Mouse (Mus musculus) liver, embryonic 14.5 days (tissue): ENCODE data around the gene Mef2c. TPM values are rescaled to one million over a fixed set of nuclear protein-coding genes. Genes with fewer than 3 reads are reported as not detected.
A peak's percentile ranks its signal among the peaks of the same experiment; 100 is the strongest.

ENCODE experiments used
- ATAC-seq: fragments of 200-750 bp; cut with Nextera tagmentation; 2 replicates; pipeline ENCODE4 v1.8.0; 2017; ENCODE audit warnings: moderate number of reproducible peaks, mild to moderate bottlenecking, moderate library complexity; ENCODE audit not compliant: insufficient read depth
- DNase-seq, 3 experiments: peaks; one replicate each; pipeline ENCODE4 v3.0.0-alpha.2; 2012 to 2013; ENCODE audit warnings: low read depth in 3 of 3, low spot score in 3 of 3
- H3K27ac ChIP-seq: fragments of 300-500 bp; sonication (generic); 2 replicates; pipeline ENCODE4 v1.5.1; 2014; ENCODE audit warnings: moderate library complexity, mild to moderate bottlenecking, control low read depth, inconsistent platforms
- H3K27me3 ChIP-seq: fragments of 300-500 bp; sonication (generic); 2 replicates; pipeline ENCODE4 v1.6.1; 2014; ENCODE audit warnings: mild to moderate bottlenecking, low read length, moderate library complexity; ENCODE audit not compliant: control insufficient read depth, insufficient read depth
- H3K36me3 ChIP-seq: fragments of 300-500 bp; sonication (generic); replicated peaks from 2 replicates; pipeline ENCODE4 v1.6.1; 2014; ENCODE audit warnings: low read depth; ENCODE audit not compliant: control insufficient read depth, insufficient read depth
- H3K4me1 ChIP-seq, 2 experiments: fragments of 200-500 bp in 1 of 2; fragments of 300-500 bp in 1 of 2; sonication (generic) in 1 of 2; replicated peaks; 2 replicates each; pipeline ENCODE4 v1.6.1; 2012 to 2014; ENCODE audit warnings: antibody characterized with exemption in 1 of 2, inconsistent platforms in 1 of 2, low read length in 1 of 2; ENCODE audit not compliant: control insufficient read depth in 2 of 2, insufficient read depth in 2 of 2
- H3K4me2 ChIP-seq: fragments of 300-500 bp; sonication (generic); 2 replicates; pipeline ENCODE4 v1.6.1; 2014; ENCODE audit warnings: low read depth, mild to moderate bottlenecking, control low read depth, moderate library complexity
- H3K4me3 ChIP-seq, 2 experiments: fragments of 200-500 bp in 1 of 2; fragments of 300-500 bp in 1 of 2; sonication (generic) in 1 of 2; 2 replicates each; pipeline ENCODE4 v1.5.1; 2012 to 2014; ENCODE audit warnings: low read depth in 2 of 2, low read length in 2 of 2, mild to moderate bottlenecking in 2 of 2, control low read depth in 1 of 2, inconsistent platforms in 1 of 2, moderate library complexity in 1 of 2; ENCODE audit not compliant: insufficient read depth in 1 of 2
- H3K9ac ChIP-seq: fragments of 300-500 bp; sonication (generic); replicated peaks from 2 replicates; pipeline ENCODE4 v1.6.1; 2014; ENCODE audit warnings: mild to moderate bottlenecking, control low read depth, moderate library complexity
- H3K9me3 ChIP-seq: fragments of 300-500 bp; sonication (generic); 2 replicates; pipeline ENCODE4 v1.6.1; 2016; ENCODE audit warnings: low read length, mixed read lengths; ENCODE audit not compliant: control insufficient read depth
- CTCF ChIP-seq: IDR thresholded peaks from 2 replicates; pipeline ENCODE4 v1.5.1; 2016; ENCODE audit warnings: antibody characterized with exemption, low read depth, control low read depth
- EP300 ChIP-seq: IDR thresholded peaks from 2 replicates; pipeline ENCODE4 v1.6.1; 2016; ENCODE audit warnings: antibody characterized with exemption, low read depth
- WGBS: fragments of 180-500 bp; shearing (Covaris S2); extraction: QIAGEN DNeasy Blood & Tissue Kit; methylation state at CpG from one replicate; pipeline ENCODE4 v1.1.7; 2014; ENCODE audit not compliant: insufficient replicate concordance; 5-methylcytosine and 5-hydroxymethylcytosine counted together
- polyA plus RNA-seq, 2 experiments: library from polyadenylated mRNA; depleted of rRNA in 1 of 2; stranded (reverse) in 1 of 2; unstranded in 1 of 2; fragments of >200 nt; fragmentation: Nextera tagmentation in 1 of 2; extraction: Ambion mirVana in 1 of 2; gene quantifications; 2 replicates each; pipeline versions ENCODE4 v1.2.1 to v1.2.3; 2012 to 2014

The Mef2c gene
- polyA plus RNA-seq, 2 experiments, result 3.2 to 8.7 TPM

GRCm38 (mm10) chr13:83552051-83552450 lies 48.2 kb downstream of the Mef2c start:
- Histone ChIP-seq H3K4me2 (no peak overlapping the region), H3K9me3 (no peaks in the 10 kb centered on the region), H3K27me3 (no peaks in the 10 kb centered on the region), H3K4me1 (peaks cover 8 to 12% of the 10 kb centered on the region in 2 experiments), H3K4me3 (no peak overlapping the region), H3K36me3 (no peaks in the 10 kb centered on the region), H3K9ac (no peak overlapping the region), H3K27ac (no peak overlapping the region)
- DNase-seq (no peak), ATAC-seq (peak; percentile 82)
- 5% methylated on average over 1 of the region's 1 CpGs for whole genome bisulfite sequencing
- TF ChIP-seq EP300 (0 out of 2 replicates have a peak, but pooled peaks have one; percentile 39), CTCF (no peak)

- Histone ChIP-seq H3K4me2 (no peak overlapping the region), H3K36me3 (no peaks in the 10 kb centered on the region), H3K27ac (no peak overlapping the region), H3K9ac (no peak overlapping the region), H3K9me3 (no peaks in the 10 kb centered on the region), H3K4me3 (no peak overlapping the region), H3K27me3 (no peaks in the 10 kb centered on the region), H3K4me1 (peaks cover 2 to 10% of the 10 kb centered on the region in 2 experiments; a peak in 3 of 4 replicates)
- ATAC-seq (peak; percentile 74), DNase-seq (no peak)
- TF ChIP-seq CTCF (no peak), EP300 (peak; percentile 34)
- WGBS, result 21% methylated on average over 2 of the region's 2 CpGs
Measured at GRCm38 (mm10) chr13:83563261-83563660, 59.4 kb downstream of the Mef2c start.

- no peak for ATAC-seq
Measured at GRCm38 (mm10) chr13:83565732-83566131, 61.9 kb downstream of the Mef2c start.

DNA sequence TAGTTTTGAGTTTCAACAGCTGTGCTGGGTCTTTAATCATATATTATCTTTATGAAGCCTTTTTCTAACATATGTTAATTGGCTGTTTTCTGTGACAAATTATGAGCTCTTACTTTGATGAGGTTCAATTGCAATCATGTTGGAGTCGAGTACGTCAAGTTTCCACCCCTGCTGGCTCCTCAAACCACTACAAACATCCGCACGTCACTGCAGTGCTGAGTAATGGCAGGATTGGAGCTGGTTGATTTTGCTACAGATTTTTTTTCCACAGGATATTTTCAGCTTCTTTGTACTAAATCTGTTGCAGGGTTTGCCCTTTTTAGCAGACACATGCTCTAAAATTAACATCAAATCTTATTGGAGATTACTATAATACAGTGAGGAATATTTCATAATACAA lies 62.3 kb downstream of the Mef2c start:
- 60% methylated on average over 4 of the region's 4 CpGs for WGBS
- H3K27ac ChIP-seq, result no peak overlapping the region

More at GRCm38 (mm10) chr13:83565732-83566131, 61.9 kb downstream of the Mef2c start:
- WGBS, result 36% methylated on average over 3 of the region's 3 CpGs
- peaks cover 2 to 16% of the 10 kb centered on the region in 2 experiments; a peak in 3 of 4 replicates for H3K4me1 ChIP-seq
- DNase-seq, result no peak
- no peaks in the 10 kb centered on the region for H3K36me3 ChIP-seq
- no peak overlapping the region for H3K4me2 ChIP-seq
- H3K4me3 ChIP-seq, result no peak overlapping the region
- H3K9me3 ChIP-seq, result no peaks in the 10 kb centered on the region
- H3K27me3 ChIP-seq, result no peaks in the 10 kb centered on the region
- no peak overlapping the region for H3K9ac ChIP-seq
- no peak overlapping the region for H3K27ac ChIP-seq
- no peak for TF ChIP-seq EP300
- no peak for TF ChIP-seq CTCF

GRCm38 (mm10) chr13:83566834-83567534 lies 63.1 kb downstream of the Mef2c start:
- no peak for DNase-seq
- TF ChIP-seq CTCF (no peak), EP300 (no peak)
- no peak for ATAC-seq
- Histone ChIP-seq H3K9me3 (no peaks in the 10 kb centered on the region), H3K27ac (no peak overlapping the region), H3K9ac (no peak overlapping the region), H3K27me3 (no peaks in the 10 kb centered on the region), H3K4me1 (peaks cover 2 to 17% of the 10 kb centered on the region in 2 experiments; a peak in 3 of 4 replicates), H3K36me3 (no peaks in the 10 kb centered on the region), H3K4me2 (no peak overlapping the region), H3K4me3 (no peak overlapping the region)
- 39% methylated on average over 8 of the region's 8 CpGs for WGBS

More for the DNA sequence above, 62.3 kb downstream of the Mef2c start:
- H3K36me3 ChIP-seq, result no peaks in the 10 kb centered on the region
- H3K27me3 ChIP-seq, result no peaks in the 10 kb centered on the region
- peaks cover 2 to 16% of the 10 kb centered on the region in 2 experiments; a peak in 3 of 4 replicates for H3K4me1 ChIP-seq
- no peaks in the 10 kb centered on the region for H3K9me3 ChIP-seq
- DNase-seq (no peak), ATAC-seq (no peak)
- TF ChIP-seq EP300 (no peak), CTCF (no peak)
- no peak overlapping the region for H3K4me3 ChIP-seq
- no peak overlapping the region for H3K4me2 ChIP-seq
- no peak overlapping the region for H3K9ac ChIP-seq
